Mouse (Mus musculus) heart, embryonic 10.5 days (tissue): ENCODE results near the gene Ypel2. TPM values are rescaled to one million over a fixed set of nuclear protein-coding genes. Genes with fewer than 3 reads are reported as not detected.

Experiments
- DNase-seq: peaks from one replicate; pipeline ENCODE4 v3.0.0-alpha.2; 2017; ENCODE audit warnings: low spot score
- H3K27ac ChIP-seq: fragments of 300-500 bp; sonication (generic); 2 replicates; pipeline ENCODE4 v1.5.1; 2016; ENCODE audit warnings: mild to moderate bottlenecking
- H3K27me3 ChIP-seq: fragments of 300-500 bp; sonication (generic); 2 replicates; pipeline ENCODE4 v1.6.1; 2016; ENCODE audit warnings: mild to moderate bottlenecking; ENCODE audit not compliant: poor library complexity, insufficient read depth, severe bottlenecking
- H3K36me3 ChIP-seq: fragments of 300-500 bp; sonication (generic); 2 replicates; pipeline ENCODE4 v1.6.1; 2016; ENCODE audit warnings: mild to moderate bottlenecking, moderate library complexity
- H3K4me1 ChIP-seq: fragments of 300-500 bp; sonication (generic); 2 replicates; pipeline ENCODE4 v1.6.1; 2016; ENCODE audit warnings: mild to moderate bottlenecking
- H3K4me3 ChIP-seq: fragments of 300-500 bp; sonication (generic); 2 replicates; pipeline ENCODE4 v1.5.1; 2016; ENCODE audit warnings: mild to moderate bottlenecking, moderate library complexity
- H3K9me3 ChIP-seq: fragments of 300-500 bp; sonication (generic); 2 replicates; pipeline ENCODE4 v1.6.1; 2016; ENCODE audit warnings: mild to moderate bottlenecking, moderate library complexity
- WGBS: fragments of 180-500 bp; shearing (Covaris S2); methylation state at CpG from one replicate; pipeline ENCODE4 v1.1.7; 2016; 5-methylcytosine and 5-hydroxymethylcytosine counted together
- polyA plus RNA-seq: library from polyadenylated mRNA; unstranded; fragments of >200 nt; fragmentation: Nextera tagmentation; extraction: Ambion mirVana; gene quantifications from 2 replicates; pipeline ENCODE4 v1.2.1, GENCODE M21; 2016

Gene Ypel2
- polyA plus RNA-seq, 1 experiment from 2014 or later: 13.0 TPM

DNA sequence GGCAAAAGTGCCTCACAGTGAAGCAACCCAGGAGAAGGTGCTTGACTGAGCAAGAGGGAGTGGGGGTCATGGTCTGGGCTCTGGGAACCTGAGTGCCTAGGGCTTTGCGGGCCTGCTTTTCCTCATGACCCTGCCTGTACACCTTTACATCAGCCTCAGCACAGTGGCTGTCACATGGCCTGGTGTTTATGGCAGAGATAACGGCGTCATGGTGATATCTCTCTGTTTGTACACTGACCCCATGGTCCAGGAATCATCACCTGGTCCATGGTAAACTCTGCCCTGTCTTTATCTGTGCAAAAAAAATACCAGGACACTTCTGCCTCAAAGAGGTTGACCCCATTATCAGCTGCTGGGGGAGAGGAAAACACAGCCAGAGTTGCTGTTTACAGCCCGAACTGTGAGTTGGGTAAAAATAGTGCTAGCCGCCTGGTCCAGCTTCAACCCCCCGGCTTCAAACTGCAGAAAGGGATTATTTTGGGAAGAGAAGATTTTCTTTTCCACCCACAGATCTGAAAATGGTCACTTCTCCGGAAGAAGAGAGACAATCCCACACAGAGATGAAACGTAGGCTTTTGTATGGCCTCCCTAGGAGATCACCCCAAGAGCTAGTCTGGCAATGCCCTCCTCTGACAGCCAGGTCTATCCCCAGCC lies 76.8 kb downstream of the Ypel2 start:
- 15% methylated on average over 8 of the region's 8 CpGs for WGBS
- H3K9me3 ChIP-seq: no peaks in the 10 kb centered on the region
- H3K27ac ChIP-seq: peak overlapping the region; percentile 87
- no peak overlapping the region for H3K4me3 ChIP-seq
- peak; percentile 92 for DNase-seq
- H3K36me3 ChIP-seq: no peaks in the 10 kb centered on the region
- H3K27me3 ChIP-seq: no peaks in the 10 kb centered on the region
- peaks cover 82% of the 10 kb centered on the region for H3K4me1 ChIP-seq

DNA sequence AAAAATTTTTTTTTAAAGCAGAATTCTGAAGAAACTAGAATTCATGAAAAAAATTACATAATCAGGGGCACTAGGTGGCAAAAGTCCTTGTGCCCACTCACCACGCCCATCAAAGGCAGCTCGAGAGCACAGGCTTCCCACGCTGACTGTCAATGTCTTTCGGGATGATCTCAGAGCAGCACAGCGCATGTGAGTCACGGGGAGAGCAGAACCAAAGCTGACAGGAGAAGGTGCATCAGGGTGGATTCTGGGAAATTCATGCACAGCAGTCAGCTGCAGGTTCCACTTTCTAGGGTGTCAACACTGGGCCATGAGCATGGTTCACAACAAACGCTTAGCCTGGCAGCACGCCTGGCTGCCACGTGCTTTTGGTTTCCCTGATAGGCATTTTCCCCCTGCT lies 79.2 kb downstream of the Ypel2 start:
- Histone ChIP-seq H3K9me3 (no peaks in the 10 kb centered on the region), H3K36me3 (no peaks in the 10 kb centered on the region), H3K4me3 (no peak overlapping the region), H3K27ac (peak overlapping the region; percentile 87), H3K27me3 (no peaks in the 10 kb centered on the region), H3K4me1 (peaks cover 58% of the 10 kb centered on the region)
- DNase-seq: no peak
- 82% methylated on average over 9 of the region's 9 CpGs for WGBS

DNA sequence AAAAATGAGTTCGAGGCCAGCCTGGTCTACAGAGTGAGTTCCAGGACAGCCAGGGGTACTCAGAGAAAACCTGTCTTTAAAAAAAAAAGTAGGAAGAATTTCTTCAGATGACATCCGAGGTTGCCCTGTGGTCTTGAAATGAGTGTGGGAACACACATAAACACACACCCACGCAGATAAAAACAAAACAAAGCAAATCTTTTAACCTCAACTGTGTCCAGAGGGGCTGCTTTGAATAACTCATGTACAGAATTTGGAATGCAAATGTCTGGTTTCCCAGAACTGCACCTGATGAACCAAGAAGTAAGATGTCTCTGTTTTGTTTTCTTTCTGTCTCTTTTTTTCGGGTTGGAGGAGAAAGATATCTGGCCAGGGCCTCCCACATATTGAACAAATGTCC lies 83.3 kb downstream of the Ypel2 start:
- 74% methylated on average over 4 of the region's 4 CpGs for whole genome bisulfite sequencing
- H3K36me3 ChIP-seq: no peaks in the 10 kb centered on the region

DNA sequence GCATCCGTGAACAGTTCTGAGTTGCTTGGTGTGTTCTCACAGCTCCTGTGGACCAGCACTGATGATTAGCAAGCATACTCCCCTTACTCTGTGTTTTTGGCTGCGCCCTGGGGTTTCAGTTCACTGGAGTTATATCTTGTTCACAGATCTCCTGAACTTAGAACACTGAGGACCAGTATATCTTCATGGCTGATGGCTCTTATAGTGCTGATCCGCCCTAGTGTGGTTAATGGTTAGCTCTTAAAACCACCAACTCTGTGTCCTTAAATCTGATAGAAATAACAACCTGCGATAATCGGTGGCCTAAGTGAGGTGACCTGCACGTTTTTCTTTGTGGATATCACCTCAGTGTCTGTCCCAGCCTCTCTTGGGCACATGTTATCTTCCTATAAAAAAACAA lies 84.5 kb downstream of the Ypel2 start:
- Histone ChIP-seq H3K36me3 (no peaks in the 10 kb centered on the region), H3K4me3 (no peak overlapping the region), H3K9me3 (no peaks in the 10 kb centered on the region), H3K27ac (no peak overlapping the region), H3K4me1 (peaks cover 39% of the 10 kb centered on the region), H3K27me3 (no peaks in the 10 kb centered on the region)
- WGBS: 81% methylated on average over 6 of the region's 6 CpGs
- DNase-seq: no peak

More for the DNA sequence above, 83.3 kb downstream of the Ypel2 start:
- no peaks in the 10 kb centered on the region for H3K9me3 ChIP-seq
- no peak overlapping the region for H3K27ac ChIP-seq
- peaks cover 38% of the 10 kb centered on the region for H3K4me1 ChIP-seq
- no peaks in the 10 kb centered on the region for H3K27me3 ChIP-seq
- DNase-seq: no peak
- H3K4me3 ChIP-seq: no peak overlapping the region

DNA sequence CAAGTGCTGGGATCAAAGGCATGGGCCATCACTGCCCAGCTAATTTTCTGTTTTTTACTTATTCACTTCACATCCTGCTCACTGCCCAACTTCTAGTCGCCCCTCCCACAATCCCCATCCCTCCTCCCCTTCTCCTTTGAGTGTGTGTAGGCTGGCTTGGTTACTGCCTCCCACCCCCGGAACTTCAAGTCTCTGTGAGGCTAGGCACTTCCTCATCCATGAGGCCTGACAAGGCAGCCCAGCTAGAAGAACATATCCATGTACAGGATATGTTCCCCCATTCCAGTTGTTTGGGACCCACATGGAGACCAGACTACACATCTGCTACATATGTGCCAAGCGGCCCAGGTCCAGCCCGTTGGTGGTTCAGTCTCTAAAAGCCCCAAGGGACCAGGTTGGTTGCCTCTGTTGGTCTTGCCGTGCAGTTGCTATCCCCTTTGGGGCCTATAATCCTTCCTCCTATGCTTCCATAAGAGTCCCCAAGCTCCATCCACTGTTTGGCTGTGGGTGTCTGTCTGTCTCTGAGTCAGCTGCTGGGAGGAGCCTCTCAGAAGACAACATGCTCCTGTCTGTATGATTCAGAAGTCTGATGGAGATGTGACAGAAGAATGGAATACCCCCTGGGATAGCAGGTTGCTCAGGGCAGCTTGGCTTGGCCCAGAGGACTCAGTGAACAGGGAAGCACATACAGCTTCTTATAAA lies 85.5 kb downstream of the Ypel2 start:
- H3K27ac ChIP-seq: no peak overlapping the region
- peaks cover 29% of the 10 kb centered on the region for H3K4me1 ChIP-seq
- H3K9me3 ChIP-seq: no peaks in the 10 kb centered on the region
- DNase-seq: no peak
- H3K27me3 ChIP-seq: no peaks in the 10 kb centered on the region
- WGBS: 77% methylated on average over 5 of the region's 5 CpGs
- H3K36me3 ChIP-seq: no peaks in the 10 kb centered on the region
- no peak overlapping the region for H3K4me3 ChIP-seq

DNA sequence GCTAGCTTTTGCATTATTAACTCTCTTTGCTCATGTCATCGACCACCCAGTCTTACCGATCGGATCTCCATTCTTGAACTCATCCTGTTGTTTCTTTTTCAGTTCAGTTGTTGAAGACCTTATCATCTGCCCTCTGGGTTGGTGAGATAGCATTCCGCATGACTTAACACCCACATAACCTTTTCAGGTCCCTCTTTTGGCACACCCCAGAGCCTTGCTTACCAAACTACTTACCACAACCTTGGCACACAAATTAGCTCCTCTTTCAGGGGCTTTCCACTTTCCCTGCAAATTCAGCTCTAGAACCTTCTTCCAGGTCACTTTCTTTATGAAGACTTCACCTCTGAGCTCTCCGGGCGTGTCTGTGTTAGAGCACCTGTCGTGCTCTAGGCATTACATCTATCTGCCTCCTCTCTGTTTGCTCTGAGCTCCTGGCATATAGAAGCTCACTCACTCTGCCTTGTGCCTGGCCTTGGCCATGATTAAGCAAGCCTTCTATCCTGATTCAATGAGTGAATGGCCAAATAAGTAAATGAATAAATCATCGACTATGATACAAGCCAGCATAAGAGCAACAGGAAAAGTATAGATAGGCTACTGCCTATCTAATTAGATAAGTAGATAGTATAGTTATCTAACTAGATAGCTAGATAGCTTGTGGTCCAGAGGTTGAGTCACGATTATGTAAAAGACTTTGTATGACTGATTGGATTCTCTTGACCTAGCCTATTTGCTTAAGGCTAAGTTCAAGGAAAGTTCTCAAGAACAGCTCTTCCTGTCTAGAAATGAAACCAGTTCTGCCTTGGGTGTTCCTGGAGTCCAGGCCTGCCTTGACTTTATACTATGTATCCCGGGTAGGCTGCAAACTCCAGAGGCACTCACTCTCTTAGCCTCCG lies 86.5 kb downstream of the Ypel2 start:
- no peaks in the 10 kb centered on the region for H3K9me3 ChIP-seq
- H3K4me1 ChIP-seq: peaks cover 21% of the 10 kb centered on the region
- no peak for DNase-seq
- no peaks in the 10 kb centered on the region for H3K36me3 ChIP-seq
- H3K27me3 ChIP-seq: no peaks in the 10 kb centered on the region
- WGBS: 78% methylated on average over 11 of the region's 11 CpGs
- no peak overlapping the region for H3K4me3 ChIP-seq
- no peak overlapping the region for H3K27ac ChIP-seq

DNA sequence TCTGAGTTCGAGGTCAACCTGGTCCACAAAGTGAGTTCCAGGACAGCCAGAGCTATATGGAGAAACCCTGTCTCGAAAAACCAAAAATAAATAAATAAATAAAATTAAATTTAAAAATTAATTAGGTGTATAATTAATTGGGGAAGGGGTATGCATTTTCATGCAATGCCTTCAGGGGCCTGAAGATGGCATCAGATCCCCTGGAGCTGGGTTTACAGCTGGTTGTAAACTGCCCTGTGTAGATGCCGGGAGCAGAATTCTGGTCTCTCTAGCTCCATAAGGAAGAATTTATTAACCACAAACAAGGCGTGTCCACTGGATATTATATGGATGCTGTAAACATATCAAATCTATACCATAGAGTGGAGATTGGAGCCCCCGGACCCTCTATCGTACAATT lies 87.2 kb downstream of the Ypel2 start:
- no peak for DNase-seq
- Histone ChIP-seq H3K9me3 (no peaks in the 10 kb centered on the region), H3K27ac (no peak overlapping the region), H3K4me1 (peaks cover 25% of the 10 kb centered on the region), H3K36me3 (no peaks in the 10 kb centered on the region), H3K27me3 (no peaks in the 10 kb centered on the region), H3K4me3 (no peak overlapping the region)
- WGBS: 87% methylated on average over 6 of the region's 6 CpGs

DNA sequence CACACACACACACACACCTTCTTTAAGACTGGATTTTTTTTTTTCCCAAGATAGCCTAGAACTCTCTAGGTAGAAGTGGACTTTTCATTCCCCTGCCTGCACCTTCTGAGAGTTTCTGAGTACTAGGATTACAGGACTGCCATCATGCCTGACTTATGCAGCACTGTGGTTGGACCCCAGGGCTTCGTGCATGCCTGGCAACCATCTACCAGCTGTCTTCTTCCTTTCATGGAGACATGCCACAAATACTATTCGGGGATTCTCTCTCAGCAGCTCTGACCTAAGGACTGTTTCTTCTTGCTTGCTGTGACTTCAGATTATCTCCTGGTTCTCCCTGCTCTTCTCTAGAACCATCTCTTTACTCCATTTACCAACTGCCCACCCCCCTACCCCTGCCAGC lies 88.2 kb downstream of the Ypel2 start:
- Histone ChIP-seq H3K9me3 (no peaks in the 10 kb centered on the region), H3K36me3 (no peaks in the 10 kb centered on the region), H3K27ac (peak overlapping the region; percentile 59; the same call in 1 of the 2 replicates), H3K27me3 (no peaks in the 10 kb centered on the region), H3K4me1 (peaks cover 26% of the 10 kb centered on the region), H3K4me3 (no peak overlapping the region)
- WGBS: 64% methylated on average over 2 of the region's 2 CpGs
- no peak for DNase-seq

DNA sequence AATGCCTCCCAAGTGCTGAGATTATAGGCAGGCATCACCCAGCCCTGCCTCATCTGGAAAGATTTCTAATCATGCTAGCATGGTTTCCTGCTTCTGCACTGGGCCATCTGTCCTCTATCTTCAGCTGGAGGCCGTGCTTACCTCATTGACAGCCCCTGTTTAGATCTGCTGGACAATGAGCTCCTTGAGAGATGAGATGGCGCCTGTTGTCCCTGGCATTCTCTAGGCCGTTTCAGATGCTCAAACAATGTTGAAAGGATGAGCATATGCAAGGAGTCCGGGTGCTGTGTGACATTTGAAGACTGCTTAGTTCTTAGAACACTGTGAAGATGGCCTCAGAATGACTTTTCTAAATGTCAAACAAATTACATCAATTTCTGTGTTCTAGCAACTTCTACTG lies 88.8 kb downstream of the Ypel2 start:
- Histone ChIP-seq H3K27ac (no peak overlapping the region; the same call in 1 of the 2 replicates), H3K4me1 (peaks cover 32% of the 10 kb centered on the region), H3K36me3 (no peaks in the 10 kb centered on the region), H3K4me3 (no peak overlapping the region), H3K9me3 (no peaks in the 10 kb centered on the region), H3K27me3 (no peaks in the 10 kb centered on the region)
- DNase-seq: no peak
- WGBS: 53% methylated on average over 4 of the region's 4 CpGs

DNA sequence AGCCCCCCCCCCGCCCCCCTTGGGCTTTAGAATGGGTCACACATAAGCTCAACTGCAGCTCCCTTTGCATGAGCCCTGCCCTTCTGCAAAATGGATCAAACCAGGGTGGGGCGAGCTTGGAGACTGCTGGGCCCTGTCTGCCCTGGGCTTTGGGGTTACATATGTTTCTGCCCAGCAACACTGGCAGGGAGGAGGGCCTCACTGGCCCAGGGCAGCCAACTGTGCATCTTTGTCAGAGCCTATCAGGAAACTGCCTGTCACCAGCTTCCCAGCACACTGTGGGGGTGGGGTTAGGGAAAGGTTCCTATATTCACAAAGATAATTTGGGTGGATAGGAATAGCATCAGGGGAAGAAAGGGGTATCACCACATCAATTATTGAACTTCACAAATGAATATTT lies 95.1 kb downstream of the Ypel2 start:
- Histone ChIP-seq H3K4me1 (peaks cover 68% of the 10 kb centered on the region), H3K9me3 (no peaks in the 10 kb centered on the region), H3K27ac (peak overlapping the region; percentile 91), H3K36me3 (no peaks in the 10 kb centered on the region), H3K4me3 (0 out of 2 replicates have a peak overlapping the region, but pooled peaks have one; percentile 13), H3K27me3 (no peaks in the 10 kb centered on the region)
- peak; percentile 90 for DNase-seq
- WGBS: 33% methylated on average over 2 of the region's 2 CpGs

DNA sequence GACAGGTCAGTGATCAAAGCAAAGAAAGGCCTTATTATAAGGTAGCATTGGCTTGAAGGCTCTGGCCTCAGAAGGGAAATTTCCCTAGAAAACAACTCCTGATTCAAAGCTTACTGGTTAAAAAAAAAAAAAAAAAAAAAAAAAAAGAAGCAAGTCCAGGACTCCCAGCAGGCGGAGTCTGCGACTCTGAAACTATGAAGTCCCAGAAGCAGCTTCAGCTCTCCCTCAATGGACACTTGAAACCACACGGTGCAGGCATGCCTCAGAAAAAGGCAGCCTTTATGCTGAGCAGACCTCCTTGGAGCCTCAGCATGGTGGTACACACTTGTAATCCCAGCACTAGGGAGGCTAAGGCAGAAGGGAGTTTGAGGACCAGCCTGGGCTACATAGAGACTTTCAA lies 97.9 kb downstream of the Ypel2 start:
- peak overlapping the region; percentile 91 for H3K27ac ChIP-seq
- no peak for DNase-seq
- 24% methylated on average over 3 of the region's 3 CpGs for WGBS

DNA sequence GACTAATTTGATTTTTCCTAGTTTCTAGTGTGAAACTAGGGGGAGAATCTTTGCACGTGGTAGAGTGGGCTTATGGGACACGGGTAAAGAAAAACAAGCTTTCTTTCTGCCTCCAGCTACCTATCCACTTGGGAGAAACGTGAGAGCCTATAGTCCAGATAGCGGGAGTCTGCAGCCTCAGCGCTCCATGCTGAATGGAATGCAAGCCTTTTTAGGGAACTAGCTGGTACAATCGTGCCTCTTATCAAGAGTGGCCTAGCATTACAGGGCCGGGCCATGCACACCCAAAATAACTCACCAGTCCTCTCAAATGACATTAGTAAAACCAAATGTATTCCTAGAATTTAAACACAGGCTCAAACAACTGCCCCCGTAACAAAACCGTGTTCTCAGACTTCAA lies 98.4 kb downstream of the Ypel2 start:
- Histone ChIP-seq H3K4me3 (peak overlapping the region; percentile 18; the same call in 1 of the 2 replicates), H3K27ac (peak overlapping the region; percentile 91), H3K9me3 (no peaks in the 10 kb centered on the region), H3K36me3 (no peaks in the 10 kb centered on the region), H3K4me1 (peaks cover 64% of the 10 kb centered on the region), H3K27me3 (no peaks in the 10 kb centered on the region)
- peak; percentile 89 for DNase-seq
- WGBS: 16% methylated on average over 9 of the region's 9 CpGs

More for the DNA sequence above, 97.9 kb downstream of the Ypel2 start:
- Histone ChIP-seq H3K27me3 (no peaks in the 10 kb centered on the region), H3K4me1 (peaks cover 67% of the 10 kb centered on the region), H3K9me3 (no peaks in the 10 kb centered on the region), H3K4me3 (no peak overlapping the region), H3K36me3 (no peaks in the 10 kb centered on the region)

DNA sequence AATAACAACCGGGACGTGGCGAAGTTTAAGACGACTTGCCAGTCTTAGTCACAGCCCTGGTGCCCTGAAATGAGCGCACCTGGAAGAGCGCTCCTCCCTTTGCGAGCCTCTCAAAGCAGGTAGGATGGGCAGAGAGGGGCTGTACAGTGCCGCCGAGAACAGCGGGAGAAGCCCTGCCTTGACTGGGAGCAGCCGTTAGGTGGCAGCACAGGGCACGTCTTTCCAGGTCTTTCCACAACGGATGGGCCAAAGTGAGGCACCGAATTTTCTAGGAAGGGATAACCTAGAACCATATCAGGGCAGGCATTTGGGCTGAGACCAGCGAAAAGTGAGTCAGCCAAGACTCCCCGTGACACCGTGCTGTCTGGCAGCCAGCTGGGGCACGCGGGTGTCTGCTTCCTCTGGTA lies 99.3 kb downstream of the Ypel2 start:
- peak; percentile 89 for DNase-seq
- Histone ChIP-seq H3K27ac (peak overlapping the region; percentile 91), H3K36me3 (no peaks in the 10 kb centered on the region), H3K4me1 (peaks cover 55% of the 10 kb centered on the region), H3K9me3 (no peaks in the 10 kb centered on the region), H3K4me3 (peak overlapping the region; percentile 46), H3K27me3 (no peaks in the 10 kb centered on the region)
- WGBS: 6% methylated on average over 19 of the region's 19 CpGs
